Mouse (Mus musculus) CD4-positive, CD25-positive, alpha-beta regulatory T cell, adult 9 weeks (primary cell): Measurements from ENCODE around the gene Kif1bp. TPM values are rescaled to one million over a fixed set of nuclear protein-coding genes. Genes with fewer than 3 reads are reported as not detected.

Source experiments
- polyA plus RNA-seq: library from polyadenylated mRNA; unstranded; fragments of 100-300 nt; shearing (Covaris generic); gene quantifications from one replicate; pipeline ENCODE4 v1.2.1, GENCODE M21; 2017

The Kif1bp gene
- polyA plus RNA-seq: 4.2 TPM

DNA sequence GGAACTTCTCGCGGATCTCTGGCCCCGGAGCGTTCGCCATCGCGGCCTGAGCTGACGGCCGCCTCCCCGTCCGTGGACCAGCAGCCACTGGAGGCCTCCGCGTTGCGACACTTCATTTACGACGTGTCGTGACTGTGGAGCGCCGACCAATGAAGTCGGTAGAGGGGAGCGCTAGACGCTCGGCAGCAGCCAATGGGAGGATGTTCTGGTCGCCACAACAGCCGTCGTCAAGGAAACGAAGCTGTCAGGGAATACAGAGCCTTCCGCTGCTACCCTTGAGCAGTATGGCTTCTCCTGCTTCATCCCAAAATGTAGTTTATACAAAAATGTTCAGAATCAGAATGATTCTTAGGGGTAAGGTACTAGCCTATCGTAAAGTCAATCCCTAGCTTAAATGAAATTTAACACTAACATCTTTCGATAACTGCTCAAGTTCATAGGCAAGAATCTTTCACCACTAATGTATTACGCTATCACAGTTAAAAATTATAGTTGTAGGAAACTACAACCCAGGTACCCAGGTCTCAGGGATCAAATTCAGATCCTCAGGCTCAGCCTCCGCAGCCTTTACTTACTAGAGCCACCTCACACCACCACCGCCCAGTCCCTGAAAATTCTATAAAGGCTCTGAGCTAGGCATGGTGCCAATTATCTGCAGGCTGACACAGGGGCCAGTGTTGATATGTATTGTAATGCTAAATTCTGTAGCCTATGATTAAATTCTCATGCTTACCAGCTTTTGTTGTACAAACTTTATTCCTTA, at the start of gene Kif1bp:
Gene Kif1bp, minus strand, starts transcription at position 120 of the 763 bp plus-strand sequence.

DNA sequence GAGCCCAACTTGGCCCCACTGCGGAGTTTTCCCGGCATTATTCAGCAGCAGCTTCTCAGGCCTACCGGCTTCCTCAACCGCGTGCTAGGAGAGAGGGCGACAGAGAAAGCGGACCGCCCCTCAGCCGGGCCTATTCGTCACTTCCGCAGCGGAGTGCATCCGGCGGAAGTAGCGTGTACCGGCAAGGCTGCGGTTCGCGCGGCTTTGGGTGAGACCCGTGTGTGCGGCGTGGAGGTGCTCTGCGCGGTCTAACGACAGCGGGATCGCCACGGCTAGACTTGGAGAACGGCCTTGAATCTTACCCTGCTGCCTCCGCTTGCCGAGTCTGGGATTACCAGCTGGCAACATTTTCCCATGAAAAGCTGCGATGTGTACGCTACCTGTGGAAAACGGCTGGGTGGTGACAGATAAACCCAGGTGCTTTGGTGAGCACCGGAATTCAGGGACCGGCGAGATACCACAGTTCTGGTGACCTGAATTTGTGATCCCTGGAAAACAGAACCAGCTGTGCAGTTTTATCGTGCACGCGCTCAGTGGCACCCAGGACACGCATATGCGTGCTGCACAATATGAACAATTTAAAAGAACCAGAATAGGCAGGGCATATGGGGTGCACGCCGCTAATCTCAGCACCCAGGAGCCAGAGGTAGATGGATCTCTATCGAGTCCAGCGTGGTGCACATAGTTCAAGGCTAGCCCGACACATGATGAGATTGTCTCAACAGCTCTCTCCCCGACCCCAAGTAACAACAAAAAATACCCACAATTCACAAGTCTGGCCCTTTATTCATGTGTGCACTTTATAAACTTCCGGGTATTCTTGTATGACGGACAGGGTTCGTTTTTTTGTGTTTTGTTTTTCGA, 24.2 kb upstream of the Kif1bp start, which contains the start of gene Ddx21:
Gene Ddx21, minus strand, starts transcription at position 105 of the 864 bp plus-strand sequence.

DNA sequence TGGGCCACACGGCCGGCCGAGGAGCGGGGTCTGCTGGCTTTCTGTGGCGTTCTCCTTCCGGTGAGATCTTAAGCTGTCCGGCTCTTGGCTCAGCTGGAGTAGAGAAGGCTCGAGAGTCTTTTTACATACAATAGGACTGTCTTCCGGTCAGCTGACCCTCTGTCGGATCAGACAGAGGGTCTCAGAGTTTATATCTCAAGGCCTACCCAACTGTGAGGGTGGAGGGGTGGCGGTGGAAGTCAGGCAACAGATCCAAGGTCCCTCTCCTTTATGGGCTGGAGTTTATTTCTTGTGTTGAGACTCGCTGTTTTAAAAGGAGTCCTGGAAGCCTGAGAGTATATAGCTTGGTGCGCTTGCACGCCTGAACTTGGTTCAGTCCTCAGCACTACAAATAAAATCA, 50.9 kb downstream of the Kif1bp start, which contains the start of gene Srgn:
Gene Srgn, minus strand, starts transcription at position 101 of the 400 bp plus-strand sequence.

Other genes with a start within 250 kb of the Kif1bp start
- 172 TPM for gene Hk1, start 198.5 kb downstream of the Kif1bp start, polyA plus RNA-seq
- gene Hkdc1, start 156.0 kb downstream of the Kif1bp start, polyA plus RNA-seq: not detected
- gene 4930507D05Rik, start 129.0 kb downstream of the Kif1bp start, polyA plus RNA-seq: 0.16 TPM
- 18.5 TPM for gene Supv3l1, start 128.7 kb downstream of the Kif1bp start, polyA plus RNA-seq
- 81.4 TPM for gene Vps26a, start 91.7 kb downstream of the Kif1bp start, polyA plus RNA-seq
- gene Srgn, start 51.0 kb downstream of the Kif1bp start, polyA plus RNA-seq: 1,158 TPM
- 55.4 TPM for gene Ddx21, start 23.8 kb upstream of the Kif1bp start, polyA plus RNA-seq
- gene Ddx50, start 72.8 kb upstream of the Kif1bp start, polyA plus RNA-seq: 155 TPM
- 2.3 TPM for gene Stox1, start 147.7 kb upstream of the Kif1bp start, polyA plus RNA-seq
- gene Ccar1, start 213.8 kb upstream of the Kif1bp start, polyA plus RNA-seq: 146 TPM